Comparison of ENCODE assay signal across 14 mouse cellular contexts in genomic region chr4:55526247-55527115, GRCm38 (mm10). TPM values are rescaled to one million over a fixed set of nuclear protein-coding genes. Genes with fewer than 3 reads are reported as not detected.
DNase-seq lines count a peak whose midpoint lies in the region; ATAC-seq and TF ChIP-seq lines count a peak whose summit lies in the region.
"Had no signal": no experiment of that assay in that cellular context is flagged by ENCODE, and none has a peak within 500 bp of the region (broad histone marks: within the 10 kb centered on the region; RNA-seq: fewer than 3 reads in every experiment).

No protein-coding gene starts in this region.

- H3K9me3 ChIP-seq in liver, postnatal 0 days (ENCODE audit: low read length): no peaks in the 10 kb centered on the region
- H3K9me3 ChIP-seq in embryonic facial prominence, embryonic 13.5 days: no peaks in the 10 kb centered on the region
- H3K9me3 ChIP-seq in hindbrain, embryonic 10.5 days: no peaks in the 10 kb centered on the region
- H3K9me3 ChIP-seq: megakaryocyte, embryonic 14.5 days had no signal

- no peak for ATAC-seq in liver, postnatal 0 days
- no peak for ATAC-seq in embryonic facial prominence, embryonic 13.5 days (ENCODE audit: insufficient number of reproducible peaks, insufficient read depth, low FRiP score, low TSS enrichment, low read depth)
- ATAC-seq in megakaryocyte progenitor cell, adult 5-6 weeks (replicated peaks; ENCODE audit: poor library complexity): no peak

- peak; percentile 51 for TF ChIP-seq CTCF in gastrocnemius, adult 2 months (IDR thresholded peaks at IDR 0.05)
- TF ChIP-seq CTCF in liver, postnatal 0 days (IDR thresholded peaks at IDR 0.05; ENCODE audit: low read depth): peak; percentile 36

- no peak overlapping the region for H3K9ac ChIP-seq in liver, postnatal 0 days (replicated peaks)
- H3K9ac ChIP-seq in embryonic facial prominence, embryonic 13.5 days: no peak overlapping the region

- H3K27me3 ChIP-seq in liver, postnatal 0 days (ENCODE audit: insufficient read depth, low read length): peaks cover 30% of the 10 kb centered on the region
- H3K27me3 ChIP-seq in embryonic facial prominence, embryonic 13.5 days: peaks cover 10% of the 10 kb centered on the region; the same call in 1 of the 2 replicates
- peaks cover 33% of the 10 kb centered on the region for H3K27me3 ChIP-seq in hindbrain, embryonic 10.5 days (ENCODE audit: insufficient read depth, poor library complexity, severe bottlenecking)

- H3K4me1 ChIP-seq in liver, postnatal 0 days (ENCODE audit: insufficient read depth): peaks cover 14% of the 10 kb centered on the region
- peaks cover 33% of the 10 kb centered on the region for H3K4me1 ChIP-seq in embryonic facial prominence, embryonic 13.5 days
- peaks cover 21% of the 10 kb centered on the region for H3K4me1 ChIP-seq in hindbrain, embryonic 10.5 days (replicated peaks)

- H3K4me2 ChIP-seq in liver, postnatal 0 days (ENCODE audit: low read depth, low read length): no peak overlapping the region
- peak overlapping the region; percentile 38 for H3K4me2 ChIP-seq in embryonic facial prominence, embryonic 13.5 days

- DNase-seq in gastrocnemius, adult 2 months: no peak
- no peak for DNase-seq in gastrocnemius, postnatal 4 days (ENCODE audit: low spot score in 2 of 2)
- DNase-seq in liver, postnatal 0 days: no peak
- no peak for DNase-seq in liver
- DNase-seq in MN1 (ENCODE audit: low spot score): peak; percentile 56
- no peak for DNase-seq in hindbrain, embryonic 10.5 days (ENCODE audit: low spot score)
- DNase-seq: adrenal gland, postnatal 25 days; gastrocnemius, postnatal 10 days; kidney, postnatal 25 days; spleen, adult 18-20 months had no signal

- H3K27ac ChIP-seq in gastrocnemius, adult 2 months: peak overlapping the region; percentile 2; the same call in 1 of the 2 replicates
- H3K27ac ChIP-seq in liver, postnatal 0 days (ENCODE audit: low read depth): no peak overlapping the region
- H3K27ac ChIP-seq in embryonic facial prominence, embryonic 13.5 days: no peak overlapping the region
- no peak overlapping the region for H3K27ac ChIP-seq in hindbrain, embryonic 10.5 days

- peak overlapping the region; percentile 89 for H3K4me3 ChIP-seq in gastrocnemius, adult 2 months
- no peak overlapping the region for H3K4me3 ChIP-seq in liver, postnatal 0 days (ENCODE audit: low read depth, low read length)
- peak overlapping the region; percentile 10; the same call in 1 of the 2 replicates for H3K4me3 ChIP-seq in embryonic facial prominence, embryonic 13.5 days
- H3K4me3 ChIP-seq in hindbrain, embryonic 10.5 days: no peak overlapping the region
- H3K4me3 ChIP-seq: megakaryocyte, embryonic 14.5 days had no signal

- no peaks in the 10 kb centered on the region for H3K36me3 ChIP-seq in liver, postnatal 0 days (replicated peaks; ENCODE audit: insufficient read depth, low read length)
- 0 out of 2 replicates have a peak, but pooled peaks cover 3% of the 10 kb centered on the region for H3K36me3 ChIP-seq in embryonic facial prominence, embryonic 13.5 days
- H3K36me3 ChIP-seq in hindbrain, embryonic 10.5 days: no peaks in the 10 kb centered on the region

- TF ChIP-seq EP300 in liver, postnatal 0 days (IDR thresholded peaks at IDR 0.05; ENCODE audit: low read depth): no peak

- intact Hi-C loops in gastrocnemius, adult 2 months (cut with DNase I): no loop called here

- 67% methylated on average over 5 of the region's 5 CpGs for WGBS in liver, postnatal 0 days (ENCODE audit: insufficient replicate concordance)
- 39% methylated on average over 5 of the region's 5 CpGs for WGBS in embryonic facial prominence, embryonic 13.5 days
- WGBS in hindbrain, embryonic 10.5 days: 74% methylated on average over 5 of the region's 5 CpGs

RNA-seq across cellular contexts. Expression of gene Klf4, which starts 5.8 kb away (rescaled TPM):
- 10 to 100 TPM in 1 of 2 experiments, 1 to 10 TPM in 1; 8.4 to 40.0 TPM for total RNA-seq in gastrocnemius, adult 2 months (2021)
- 10 to 100 TPM; 33.8 to 49.3 TPM for total RNA-seq in gastrocnemius, postnatal 4 days (2021)
- polyA plus RNA-seq in liver, postnatal 0 days (2015; fragmentation: Nextera tagmentation; extraction: Ambion mirVana): 1.1 and 1.4 TPM in 2 replicates
- 21.2 and 22.6 TPM in 2 replicates for polyA plus RNA-seq in embryonic facial prominence, embryonic 13.5 days (2015; fragmentation: Nextera tagmentation; extraction: Ambion mirVana)
- 12.4 and 23.7 TPM in 2 replicates for total RNA-seq in megakaryocyte progenitor cell, adult 5-6 weeks (2015)
- total RNA-seq in megakaryocyte progenitor cell, adult 5-6 weeks (2017): 3.3 and 8.8 TPM in 2 replicates
- polyA plus RNA-seq in hindbrain, embryonic 10.5 days (2016; fragmentation: Nextera tagmentation; extraction: Ambion mirVana): 0.92 and 1.1 TPM in 2 replicates
- total RNA-seq: MEL had no signal

Comparison
In these comparisons a context has a peak if more than half of its experiments do, and no peak if none do; other contexts are left out.
1. H3K4me3 ChIP-seq: peak in gastrocnemius, adult 2 months (single experiment) and embryonic facial prominence, embryonic 13.5 days (single experiment); none in liver, postnatal 0 days (single experiment) and hindbrain, embryonic 10.5 days (single experiment).